Mouse (Mus musculus) ovary, postnatal 36 days (tissue): ENCODE measurements around the gene Gm17660.
"Not testable (repeated sequence)": the region's sequence is repeated elsewhere in the genome, so short reads cannot be mapped to it uniquely, and the experiment has no call there.

Source experiments
- DNase-seq: peaks from one replicate; pipeline ENCODE4 v3.0.0; 2022; ENCODE audit warnings: low spot score, mixed read lengths

Gm17660 gene

GRCm38 (mm10) chr5:104039154-104039932 is 38.1 kb downstream of the Gm17660 start:
- DNase-seq: peak; percentile 44

- DNase-seq: no peak
Observed at GRCm38 (mm10) chr5:104036686-104037085, 40.7 kb downstream of the Gm17660 start.

- DNase-seq: no peak
Observed at GRCm38 (mm10) chr5:104035824-104036223, 41.6 kb downstream of the Gm17660 start.

- DNase-seq: no peak
Observed at GRCm38 (mm10) chr5:104035066-104035465, 42.3 kb downstream of the Gm17660 start.

GRCm38 (mm10) chr5:104032434-104033097 is 44.8 kb downstream of the Gm17660 start:
- DNase-seq: no peak

GRCm38 (mm10) chr5:104025245-104025854 is 52.1 kb downstream of the Gm17660 start:
- no peak for DNase-seq

GRCm38 (mm10) chr5:104024762-104025161 is 52.6 kb downstream of the Gm17660 start:
- no peak for DNase-seq

- not testable (repeated sequence) for DNase-seq
Observed at GRCm38 (mm10) chr5:104024193-104024592, 53.2 kb downstream of the Gm17660 start.

GRCm38 (mm10) chr5:104023289-104024020 is 54.0 kb downstream of the Gm17660 start:
- no peak for DNase-seq

- DNase-seq: no peak
Observed at GRCm38 (mm10) chr5:104022558-104022957, 54.9 kb downstream of the Gm17660 start.

- peak; percentile 86 for DNase-seq
Observed at GRCm38 (mm10) chr5:104021597-104022378, 55.6 kb downstream of the Gm17660 start, which contains the start of gene Hsd17b11. TSS of gene Hsd17b11 (minus strand) at chr5:104021919.
